Mouse (Mus musculus) heart, postnatal 0 days (tissue): ENCODE measurements around the gene Gm49416. TPM values are rescaled to one million over a fixed set of nuclear protein-coding genes. Genes with fewer than 3 reads are reported as not detected.

Source experiments
- ATAC-seq: fragments of 200-750 bp; cut with Nextera tagmentation; 2 replicates; pipeline ENCODE4 v1.8.0; 2017; ENCODE audit warnings: low read depth, moderate number of reproducible peaks, moderate library complexity; ENCODE audit not compliant: insufficient read depth
- DNase-seq: peaks from one replicate; pipeline ENCODE4 v3.0.0-alpha.2; 2016; ENCODE audit warnings: low spot score
- H3K27ac ChIP-seq: fragments of 300-500 bp; sonication (generic); 2 replicates; pipeline ENCODE4 v1.5.1; 2014; ENCODE audit warnings: low read depth, mild to moderate bottlenecking
- H3K27me3 ChIP-seq: fragments of 300-500 bp; sonication (generic); 2 replicates; pipeline ENCODE4 v1.6.1; 2014; ENCODE audit warnings: low read length, mixed read lengths; ENCODE audit not compliant: control insufficient read depth, insufficient read depth
- H3K36me3 ChIP-seq: fragments of 300-500 bp; sonication (generic); replicated peaks from 2 replicates; pipeline ENCODE4 v1.6.1; 2014; ENCODE audit warnings: low read length, mixed read lengths; ENCODE audit not compliant: control insufficient read depth, insufficient read depth
- H3K4me1 ChIP-seq: fragments of 300-500 bp; sonication (generic); 2 replicates; pipeline ENCODE4 v1.6.1; 2014; ENCODE audit warnings: antibody characterized with exemption; ENCODE audit not compliant: control insufficient read depth, insufficient read depth
- H3K4me2 ChIP-seq: fragments of 300-500 bp; sonication (generic); 2 replicates; pipeline ENCODE4 v1.6.1; 2014; ENCODE audit warnings: low read depth, mild to moderate bottlenecking, low read length, moderate library complexity
- H3K4me3 ChIP-seq: fragments of 300-500 bp; sonication (generic); 2 replicates; pipeline ENCODE4 v1.5.1; 2014; ENCODE audit warnings: low read depth, low read length
- H3K9ac ChIP-seq: fragments of 300-500 bp; sonication (generic); replicated peaks from 2 replicates; pipeline ENCODE4 v1.6.1; 2014; ENCODE audit warnings: low read depth, low read length, mixed read lengths
- H3K9me3 ChIP-seq: fragments of 300-500 bp; sonication (generic); replicated peaks from 2 replicates; pipeline ENCODE4 v1.6.1; 2016; ENCODE audit warnings: low read length; ENCODE audit not compliant: control insufficient read depth
- CTCF ChIP-seq: IDR thresholded peaks from 2 replicates; pipeline ENCODE4 v1.5.1; 2016; ENCODE audit warnings: antibody characterized with exemption, control low read depth, low read depth
- EP300 ChIP-seq: IDR thresholded peaks from 2 replicates; pipeline ENCODE4 v1.6.1; 2016; ENCODE audit warnings: antibody characterized with exemption, low read depth
- WGBS: fragments of 180-500 bp; shearing (Covaris S2); extraction: QIAGEN DNeasy Blood & Tissue Kit; methylation state at CpG from one replicate; pipeline ENCODE4 v1.1.7; 2014; 5-methylcytosine and 5-hydroxymethylcytosine counted together
- polyA plus RNA-seq: library from polyadenylated mRNA; unstranded; fragments of >200 nt; fragmentation: Nextera tagmentation; extraction: Ambion mirVana; gene quantifications from 2 replicates; pipeline ENCODE4 v1.2.1, GENCODE M21; 2015
- total RNA-seq: library from RNA; depleted of rRNA; stranded (reverse); fragments of >200 nt; gene quantifications from 2 replicates; pipeline ENCODE4 v1.2.3, GENCODE M21; 2014; ENCODE audit warnings: low replicate concordance

Gm49416 gene
- total and polyA plus RNA-seq, 2 experiments from 2014 or later = not detected

- Histone ChIP-seq H3K9me3 (no peaks in the 10 kb centered on the region), H3K27ac (no peak overlapping the region), H3K4me3 (no peak overlapping the region), H3K36me3 (peaks cover 39% of the 10 kb centered on the region), H3K4me2 (no peak overlapping the region), H3K9ac (no peak overlapping the region), H3K27me3 (no peaks in the 10 kb centered on the region), H3K4me1 (0 out of 2 replicates have a peak, but pooled peaks cover 9% of the 10 kb centered on the region)
- ATAC-seq (no peak), DNase-seq (no peak)
- 85% methylated on average over 12 of the region's 12 CpGs for WGBS
- TF ChIP-seq EP300 = no peak
- TF ChIP-seq CTCF = no peak
Observed at GRCm38 (mm10) chr19:8927891-8928525, 39.3 kb downstream of the Gm49416 start.

DNA sequence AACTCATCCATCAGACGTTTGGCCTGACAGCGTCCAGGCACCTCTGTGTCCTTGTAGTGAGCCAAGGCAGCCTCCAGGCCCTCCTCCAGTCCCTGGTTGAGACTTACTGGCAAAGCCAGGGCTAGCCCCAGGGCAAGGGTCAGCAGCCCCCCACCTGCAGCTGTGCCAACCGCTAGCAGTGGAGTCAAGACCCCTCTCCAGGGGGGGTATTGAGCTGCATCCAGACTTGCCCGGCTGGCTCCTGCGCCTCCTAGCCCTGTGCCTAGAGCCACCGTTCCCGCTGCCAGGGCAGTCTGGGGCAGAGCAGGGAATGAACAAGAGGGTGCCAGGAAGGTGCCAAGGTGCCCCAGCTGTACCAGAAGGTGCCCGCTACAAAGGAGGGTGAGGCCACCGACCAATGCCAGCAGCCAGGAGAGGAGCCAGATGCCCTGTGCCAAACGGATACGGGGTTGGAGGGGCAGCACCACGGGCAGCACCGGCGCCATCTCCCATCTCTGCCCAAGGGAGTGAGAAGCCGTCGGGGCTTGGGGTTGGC, 40.0 kb downstream of the Gm49416 start:
- DNase-seq (no peak), ATAC-seq (no peak; the same call in 1 of the 2 replicates)
- Histone ChIP-seq H3K4me1 (0 out of 2 replicates have a peak, but pooled peaks cover 9% of the 10 kb centered on the region), H3K36me3 (peaks cover 31% of the 10 kb centered on the region), H3K27ac (peak overlapping the region; percentile 82; the same call in 1 of the 2 replicates), H3K4me3 (peak overlapping the region; percentile 74), H3K27me3 (no peaks in the 10 kb centered on the region), H3K4me2 (peak overlapping the region; percentile 89), H3K9me3 (no peaks in the 10 kb centered on the region), H3K9ac (peak overlapping the region; percentile 80)
- WGBS = 20% methylated on average over 16 of the region's 16 CpGs
- no peak for TF ChIP-seq EP300
- TF ChIP-seq CTCF = no peak

DNA sequence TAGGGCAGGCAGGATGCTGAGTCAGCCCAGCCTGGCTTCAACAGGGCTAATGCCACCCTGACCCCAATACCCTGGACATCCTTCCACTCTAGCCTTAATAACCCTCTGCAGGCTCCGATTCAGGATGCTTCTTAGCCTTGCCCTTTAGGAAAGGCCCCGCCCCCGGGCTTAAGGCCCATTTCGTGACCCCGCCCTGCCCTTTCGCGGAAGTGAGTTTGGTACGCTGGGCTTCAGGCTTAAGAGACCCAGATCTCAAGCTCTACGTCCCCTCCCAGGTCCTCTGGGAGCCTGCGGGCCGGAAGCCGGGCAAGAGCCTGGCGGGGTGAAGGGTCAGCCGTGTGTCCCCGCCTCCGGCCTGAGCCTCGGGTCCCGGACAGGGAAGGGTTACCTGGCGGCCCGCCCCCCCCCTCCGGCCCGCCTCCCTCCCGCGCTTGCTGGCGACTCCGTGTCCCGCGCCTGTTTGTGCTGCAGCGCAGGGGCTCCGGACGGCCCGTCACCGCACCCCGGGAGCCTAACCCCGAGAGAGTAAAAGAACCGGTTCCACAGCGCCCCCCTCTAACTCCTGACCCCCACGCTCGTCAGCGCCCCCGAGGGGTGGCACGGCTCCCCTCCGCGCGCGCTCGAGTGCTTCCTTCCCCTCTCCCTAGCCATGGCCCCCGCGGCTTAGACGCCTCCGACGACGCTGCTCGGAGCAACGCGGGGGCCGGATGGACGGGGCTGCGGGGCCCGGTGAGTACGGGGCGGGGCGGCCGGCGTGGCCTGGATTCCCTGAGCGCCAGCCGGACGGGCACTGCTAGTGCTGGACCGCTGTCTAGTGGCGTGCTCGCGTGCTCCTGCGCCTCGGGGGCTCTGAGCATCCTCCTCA, 40.7 kb downstream of the Gm49416 start, which contains the start of the genes Rom1 and Eml3:
Gene Rom1, minus strand, starts transcription at position 133 of the 865 bp plus-strand sequence.
Gene Eml3, plus strand, starts transcription at position 329 of the 865 bp plus-strand sequence.
- Histone ChIP-seq H3K27me3 (no peaks in the 10 kb centered on the region), H3K36me3 (peaks cover 35% of the 10 kb centered on the region), H3K9ac (peak within 1 kb of the TSS; percentile 80), H3K4me2 (peak within 1 kb of the TSS; percentile 89), H3K9me3 (no peaks in the 10 kb centered on the region), H3K4me1 (0 out of 2 replicates have a peak, but pooled peaks cover 9% of the 10 kb centered on the region), H3K27ac (peak within 1 kb of the TSS; percentile 82), H3K4me3 (peak within 1 kb of the TSS; percentile 74)
- TF ChIP-seq EP300 = no peak
- TF ChIP-seq CTCF = no peak; the same call in 1 of the 2 replicates
- under 1% methylated on average over 66 of the region's 74 CpGs for WGBS
- peak; percentile 79 for DNase-seq
- peak; percentile 83 for ATAC-seq

GRCm38 (mm10) chr19:8930117-8930516, 41.4 kb downstream of the Gm49416 start:
- ATAC-seq (no peak), DNase-seq (no peak)
- Histone ChIP-seq H3K27ac (peak overlapping the region; percentile 82), H3K4me3 (peak overlapping the region; percentile 74), H3K9me3 (no peaks in the 10 kb centered on the region), H3K27me3 (no peaks in the 10 kb centered on the region), H3K4me2 (peak overlapping the region; percentile 89), H3K9ac (peak overlapping the region; percentile 80), H3K36me3 (peaks cover 41% of the 10 kb centered on the region), H3K4me1 (0 out of 2 replicates have a peak, but pooled peaks cover 9% of the 10 kb centered on the region)
- WGBS = 12% methylated on average over 11 of the region's 11 CpGs
- no peak for TF ChIP-seq EP300
- no peak for TF ChIP-seq CTCF

- Histone ChIP-seq H3K9ac (no peak overlapping the region), H3K27me3 (no peaks in the 10 kb centered on the region), H3K4me1 (0 out of 2 replicates have a peak, but pooled peaks cover 9% of the 10 kb centered on the region), H3K4me2 (peak overlapping the region; percentile 89), H3K9me3 (no peaks in the 10 kb centered on the region), H3K27ac (no peak overlapping the region), H3K36me3 (peaks cover 39% of the 10 kb centered on the region), H3K4me3 (peak overlapping the region; percentile 74)
- DNase-seq (no peak), ATAC-seq (no peak)
- 82% methylated on average over 7 of the region's 7 CpGs for WGBS
- TF ChIP-seq CTCF = no peak
- TF ChIP-seq EP300 = no peak
Observed at GRCm38 (mm10) chr19:8930771-8931170, 42.0 kb downstream of the Gm49416 start.
